Mouse (Mus musculus) liver, postnatal 0 days (tissue): ENCODE measurements around the gene Eed. TPM values are rescaled to one million over a fixed set of nuclear protein-coding genes. Genes with fewer than 3 reads are reported as not detected.

Experiments used
- ATAC-seq: fragments of 200-750 bp; cut with Nextera tagmentation; 2 replicates; pipeline ENCODE4 v1.8.0; 2017; ENCODE audit warnings: mild to moderate bottlenecking, moderate library complexity
- DNase-seq: peaks from one replicate; pipeline ENCODE4 v3.0.0-alpha.2; 2016
- H3K27ac ChIP-seq: fragments of 300-500 bp; sonication (generic); 2 replicates; pipeline ENCODE4 v1.5.1; 2014; ENCODE audit warnings: antibody characterized with exemption, moderate library complexity, mild to moderate bottlenecking, low read depth
- H3K27me3 ChIP-seq: fragments of 300-500 bp; sonication (generic); 2 replicates; pipeline ENCODE4 v1.6.1; 2014; ENCODE audit warnings: low read length, control low read depth, mixed read lengths; ENCODE audit not compliant: insufficient read depth
- H3K36me3 ChIP-seq: fragments of 300-500 bp; sonication (generic); replicated peaks from 2 replicates; pipeline ENCODE4 v1.6.1; 2014; ENCODE audit warnings: mild to moderate bottlenecking, control low read depth, low read length, moderate library complexity, mixed read lengths; ENCODE audit not compliant: insufficient read depth
- H3K4me1 ChIP-seq: fragments of 300-500 bp; sonication (generic); 2 replicates; pipeline ENCODE4 v1.6.1; 2014; ENCODE audit warnings: antibody characterized with exemption, mild to moderate bottlenecking, control low read depth; ENCODE audit not compliant: insufficient read depth
- H3K4me2 ChIP-seq: fragments of 300-500 bp; sonication (generic); 2 replicates; pipeline ENCODE4 v1.6.1; 2014; ENCODE audit warnings: low read depth, mild to moderate bottlenecking, low read length, moderate library complexity, mixed read lengths
- H3K4me3 ChIP-seq: fragments of 300-500 bp; sonication (generic); 2 replicates; pipeline ENCODE4 v1.5.1; 2014; ENCODE audit warnings: low read depth, low read length
- H3K9ac ChIP-seq: fragments of 300-500 bp; sonication (generic); replicated peaks from 2 replicates; pipeline ENCODE4 v1.6.1; 2014; ENCODE audit warnings: mild to moderate bottlenecking, moderate library complexity
- H3K9me3 ChIP-seq: fragments of 300-500 bp; sonication (generic); 2 replicates; pipeline ENCODE4 v1.6.1; 2016; ENCODE audit warnings: mild to moderate bottlenecking, control low read depth, low read length, mixed read lengths
- CTCF ChIP-seq: sonication (generic); IDR thresholded peaks from 2 replicates; pipeline ENCODE4 v1.5.1; 2016; ENCODE audit warnings: antibody characterized with exemption, low read depth
- EP300 ChIP-seq: IDR thresholded peaks from 2 replicates; pipeline ENCODE4 v1.6.1; 2016; ENCODE audit warnings: antibody characterized with exemption, low read depth, mild to moderate bottlenecking
- WGBS: fragments of 180-500 bp; shearing (Covaris S2); extraction: QIAGEN DNeasy Blood & Tissue Kit; methylation state at CpG from one replicate; pipeline ENCODE4 v1.1.7; 2014; ENCODE audit not compliant: insufficient replicate concordance; 5-methylcytosine and 5-hydroxymethylcytosine counted together
- polyA plus RNA-seq: library from polyadenylated mRNA; unstranded; fragments of >200 nt; fragmentation: Nextera tagmentation; extraction: Ambion mirVana; gene quantifications from 2 replicates; pipeline ENCODE4 v1.2.1, GENCODE M21; 2015

The Eed gene
- polyA plus RNA-seq, result 22.3 and 28.3 TPM in 2 replicates

- DNase-seq, result peak; percentile 96
- no peaks in the 10 kb centered on the region for H3K9me3 ChIP-seq
- peaks cover 11% of the 10 kb centered on the region for H3K4me1 ChIP-seq
- TF ChIP-seq EP300 (peak; percentile 64; the same call in 1 of the 2 replicates), CTCF (no peak)
- peak within 1 kb of the TSS; percentile 76 for H3K4me2 ChIP-seq
- peak within 1 kb of the TSS; percentile 97 for H3K4me3 ChIP-seq
- WGBS, result under 1% methylated on average over 81 of the region's 87 CpGs
- H3K9ac ChIP-seq, result peak within 1 kb of the TSS; percentile 96
- peak within 1 kb of the TSS; percentile 100 for H3K27ac ChIP-seq
- H3K27me3 ChIP-seq, result no peaks in the 10 kb centered on the region
- peaks cover 10% of the 10 kb centered on the region for H3K36me3 ChIP-seq
- peak; percentile 86 for ATAC-seq
These were observed at the start of gene Eed for GRCm38 (mm10) chr7:89980485-89981422. Eed (minus strand) TSS chr7:89980983.

- ATAC-seq, result peak; percentile 40
- no peak for DNase-seq
- TF ChIP-seq CTCF (no peak), EP300 (peak; percentile 83)
- H3K4me1 ChIP-seq, result peaks cover 39% of the 10 kb centered on the region
- peak overlapping the region; percentile 87 for H3K27ac ChIP-seq
- H3K27me3 ChIP-seq, result no peaks in the 10 kb centered on the region
- 65% methylated on average over 20 of the region's 20 CpGs for WGBS
- H3K4me2 ChIP-seq, result 0 out of 2 replicates have a peak overlapping the region, but pooled peaks have one; percentile 33
- H3K4me3 ChIP-seq, result no peak overlapping the region
- H3K9ac ChIP-seq, result peak overlapping the region; percentile 55
- no peaks in the 10 kb centered on the region for H3K36me3 ChIP-seq
- no peaks in the 10 kb centered on the region for H3K9me3 ChIP-seq
These were observed 49.0 kb upstream of the Eed start for GRCm38 (mm10) chr7:90029548-90030485.

- ATAC-seq, result no peak
These were observed 48.2 kb upstream of the Eed start for GRCm38 (mm10) chr7:90028888-90029547.

GRCm38 (mm10) chr7:90024975-90025374 lies 44.2 kb upstream of the Eed start:
- no peak for DNase-seq
- 55% methylated on average over 6 of the region's 6 CpGs for WGBS
- Histone ChIP-seq H3K27ac (peak overlapping the region; percentile 77), H3K36me3 (no peaks in the 10 kb centered on the region), H3K9me3 (no peaks in the 10 kb centered on the region), H3K4me2 (no peak overlapping the region), H3K4me1 (peaks cover 52% of the 10 kb centered on the region), H3K4me3 (no peak overlapping the region), H3K9ac (no peak overlapping the region), H3K27me3 (no peaks in the 10 kb centered on the region)
- ATAC-seq, result no peak
- TF ChIP-seq EP300, result peak; percentile 64
- no peak for TF ChIP-seq CTCF

More at GRCm38 (mm10) chr7:90028888-90029547, 48.2 kb upstream of the Eed start:
- WGBS, result 15% methylated on average over 8 of the region's 8 CpGs
- Histone ChIP-seq H3K9me3 (no peaks in the 10 kb centered on the region), H3K27ac (peak overlapping the region; percentile 87), H3K4me2 (peak overlapping the region; percentile 33; the same call in 1 of the 2 replicates), H3K9ac (peak overlapping the region; percentile 31), H3K4me1 (peaks cover 44% of the 10 kb centered on the region), H3K27me3 (no peaks in the 10 kb centered on the region), H3K4me3 (no peak overlapping the region), H3K36me3 (no peaks in the 10 kb centered on the region)
- TF ChIP-seq EP300, result no peak
- no peak for DNase-seq

- Histone ChIP-seq H3K4me1 (peaks cover 46% of the 10 kb centered on the region), H3K36me3 (no peaks in the 10 kb centered on the region), H3K9ac (peak overlapping the region; percentile 17; the same call in 1 of the 2 replicates), H3K4me3 (no peak overlapping the region), H3K9me3 (no peaks in the 10 kb centered on the region), H3K27me3 (no peaks in the 10 kb centered on the region), H3K4me2 (0 out of 2 replicates have a peak overlapping the region, but pooled peaks have one; percentile 2), H3K27ac (peak overlapping the region; percentile 77)
- ATAC-seq, result peak; percentile 53
- 28% methylated on average over 8 of the region's 9 CpGs for WGBS
- no peak for TF ChIP-seq CTCF
- peak; percentile 71 for TF ChIP-seq EP300
- peak; percentile 44 for DNase-seq
These were observed 42.4 kb upstream of the Eed start for GRCm38 (mm10) chr7:90022974-90023707.
